Mouse (Mus musculus) naive thymus-derived CD4-positive, alpha-beta T cell, adult 2 months (primary cell): ENCODE results near the gene Hk2.

ENCODE experiments used
- DNase-seq: peaks from one replicate; pipeline ENCODE4 v3.0.0-alpha.2; 2011; ENCODE audit warnings: low read depth

Hk2 gene

GRCm38 (mm10) chr6:82774321-82774764, at the start of gene Hk2:
Hk2 (minus strand) TSS chr6:82774454.
- DNase-seq: peak; percentile 67

- DNase-seq: peak; percentile 32
Measured at GRCm38 (mm10) chr6:82821758-82822253, 47.6 kb upstream of the Hk2 start.

- DNase-seq: no peak
Measured at GRCm38 (mm10) chr6:82820716-82821115, 46.5 kb upstream of the Hk2 start.

- DNase-seq: no peak
Measured at GRCm38 (mm10) chr6:82814821-82815220, 40.6 kb upstream of the Hk2 start.

GRCm38 (mm10) chr6:82807984-82808700, 33.9 kb upstream of the Hk2 start:
- no peak for DNase-seq

GRCm38 (mm10) chr6:82806971-82807370, 32.7 kb upstream of the Hk2 start:
- no peak for DNase-seq

- no peak for DNase-seq
Measured at GRCm38 (mm10) chr6:82806503-82806902, 32.2 kb upstream of the Hk2 start.

- DNase-seq: no peak
Measured at GRCm38 (mm10) chr6:82805894-82806293, 31.6 kb upstream of the Hk2 start.

- no peak for DNase-seq
Measured at GRCm38 (mm10) chr6:82804984-82805383, 30.7 kb upstream of the Hk2 start.

GRCm38 (mm10) chr6:82798202-82798737, 24.0 kb upstream of the Hk2 start:
- DNase-seq: no peak

- DNase-seq: no peak
Measured at GRCm38 (mm10) chr6:82797300-82797839, 23.1 kb upstream of the Hk2 start.

- DNase-seq: no peak
Measured at GRCm38 (mm10) chr6:82790864-82791263, 16.6 kb upstream of the Hk2 start.

- no peak for DNase-seq
Measured at GRCm38 (mm10) chr6:82783906-82784305, 9.7 kb upstream of the Hk2 start.

GRCm38 (mm10) chr6:82780802-82781393, 6.6 kb upstream of the Hk2 start:
- no peak for DNase-seq

- no peak for DNase-seq
Measured at GRCm38 (mm10) chr6:82780369-82780768, 6.1 kb upstream of the Hk2 start.

GRCm38 (mm10) chr6:82777124-82777654, 2.9 kb upstream of the Hk2 start:
- no peak for DNase-seq

- peak; percentile 66 for DNase-seq
Measured at GRCm38 (mm10) chr6:82775386-82775785, 1.1 kb upstream of the Hk2 start.

GRCm38 (mm10) chr6:82773261-82774131, 758 bp downstream of the Hk2 start:
- peak; percentile 42 for DNase-seq

GRCm38 (mm10) chr6:82772451-82773101, 1.7 kb downstream of the Hk2 start:
- DNase-seq: no peak

- DNase-seq: peak; percentile 61
Measured at GRCm38 (mm10) chr6:82771981-82772409, 2.3 kb downstream of the Hk2 start.

- DNase-seq: no peak
Measured at GRCm38 (mm10) chr6:82771059-82771458, 3.2 kb downstream of the Hk2 start.
